Mouse (Mus musculus) layer of hippocampus, adult 8-10 months (tissue): ENCODE measurements around the gene Phrf1. TPM values are rescaled to one million over a fixed set of nuclear protein-coding genes. Genes with fewer than 3 reads are reported as not detected.
"Not testable (repeated sequence)": the region's sequence is repeated elsewhere in the genome, so short reads cannot be mapped to it uniquely, and the experiment has no call there.

ENCODE experiments used
- DNase-seq, 2 experiments: peaks; one replicate each; pipeline ENCODE4 v3.0.0; 2022; ENCODE audit warnings: low spot score in 2 of 2
- total RNA-seq, 4 experiments: library from RNA; stranded (reverse); gene quantifications; 2 replicates each; pipeline ENCODE4 v1.2.4; 2022

Phrf1 gene
- total RNA-seq, 4 experiments from 2014 or later, result 68.4 to 95.2 (median 79.3) TPM

- DNase-seq, result not testable (repeated sequence)
Measured at GRCm38 (mm10) chr7:141250486-141250885, 21.9 kb downstream of the Phrf1 start.

DNA sequence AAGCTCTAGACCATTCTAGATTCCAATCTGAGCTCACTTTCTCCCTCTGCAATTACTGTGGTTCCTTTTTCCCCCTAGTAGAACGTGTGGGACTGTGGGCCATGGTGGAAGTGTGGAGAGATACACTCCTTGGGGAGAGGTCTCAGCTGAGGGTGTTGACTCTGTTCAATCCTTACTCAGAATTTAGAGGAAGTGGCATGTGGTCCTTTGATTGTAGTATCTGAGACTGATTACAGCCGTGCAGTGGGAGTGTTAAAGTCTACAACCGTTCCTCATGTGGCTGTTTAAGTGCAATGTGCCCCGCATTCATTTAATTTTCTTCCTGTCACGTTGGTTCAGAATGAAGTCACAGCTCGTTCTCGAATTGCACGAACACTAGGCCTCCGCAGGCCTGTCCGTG lies 27.6 kb downstream of the Phrf1 start:
- no peak for DNase-seq

- DNase-seq, result no peak
Measured at GRCm38 (mm10) chr7:141261480-141261879, 32.9 kb downstream of the Phrf1 start.

GRCm38 (mm10) chr7:141263640-141264039 lies 35.1 kb downstream of the Phrf1 start:
- no peak for DNase-seq

DNA sequence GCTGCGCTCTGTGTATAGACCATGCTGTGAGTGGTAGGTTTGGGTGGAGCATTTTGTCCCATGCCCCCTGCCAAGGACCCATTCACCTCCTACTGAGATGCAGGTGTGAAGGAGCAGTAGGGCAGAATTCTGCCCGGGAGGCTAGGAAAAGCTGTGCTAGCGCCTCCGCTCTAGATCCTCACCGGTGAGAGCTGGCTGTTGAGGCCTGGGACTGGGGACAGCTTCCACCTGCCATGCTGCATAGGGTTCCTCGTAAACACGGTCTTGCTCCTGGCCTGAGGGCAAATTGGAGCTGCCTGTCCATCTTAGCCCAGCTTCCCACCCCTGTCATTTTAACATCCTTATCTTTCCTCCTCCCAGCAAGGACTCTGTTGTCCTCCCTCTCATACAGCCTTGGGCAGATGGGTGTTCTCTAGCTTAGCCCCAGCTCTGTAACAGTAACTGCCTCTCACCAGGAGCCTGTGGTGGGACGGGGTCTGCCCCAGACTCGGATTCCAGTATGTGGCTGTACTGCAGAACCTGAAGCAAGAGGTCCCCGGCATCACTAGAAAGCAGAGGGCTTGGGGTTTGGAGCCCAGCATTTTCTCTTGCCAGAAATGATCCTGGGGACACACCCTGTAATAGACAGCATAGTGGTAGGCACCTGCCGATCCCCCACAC lies 35.6 kb downstream of the Phrf1 start:
- no peak for DNase-seq

DNA sequence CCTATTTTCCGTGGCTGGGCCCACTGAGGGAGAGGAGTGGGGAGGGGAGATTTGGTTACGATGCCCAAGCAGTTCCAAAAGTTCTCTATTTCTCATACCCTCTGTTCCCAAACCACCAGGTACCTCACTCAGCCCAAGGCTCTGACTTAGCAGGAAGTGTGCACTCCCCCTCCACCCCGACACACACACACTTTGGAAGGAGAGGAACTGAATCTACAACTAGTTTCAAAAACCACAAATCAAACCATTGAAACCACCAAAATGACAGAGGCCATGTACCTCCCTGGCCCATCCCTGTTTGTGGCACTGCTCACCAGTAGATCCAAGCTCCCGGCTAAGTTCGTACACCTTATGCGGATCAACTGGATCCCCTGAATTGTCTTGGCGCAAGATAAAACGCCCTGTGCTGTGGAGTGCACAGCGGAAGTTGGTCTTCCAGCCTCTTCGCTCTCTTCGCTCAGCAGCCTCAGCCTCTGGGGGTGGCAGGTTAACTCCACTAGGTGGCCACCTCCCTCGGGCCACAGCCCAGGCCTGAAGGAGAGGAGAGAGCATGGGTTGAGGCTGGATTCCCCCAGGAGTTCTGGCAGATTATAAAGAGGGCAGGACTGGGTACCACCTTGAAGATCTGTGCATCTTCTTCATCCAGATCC lies 36.3 kb downstream of the Phrf1 start:
- no peak for DNase-seq

GRCm38 (mm10) chr7:141265411-141265738 lies 36.8 kb downstream of the Phrf1 start:
- no peak for DNase-seq

GRCm38 (mm10) chr7:141265739-141266561 lies 37.4 kb downstream of the Phrf1 start, which contains the start of gene Irf7:
Irf7 (minus strand) TSS chr7:141266481.
- DNase-seq, result no peak

- no peak for DNase-seq
Measured at GRCm38 (mm10) chr7:141268466-141269272, 40.1 kb downstream of the Phrf1 start.

DNA sequence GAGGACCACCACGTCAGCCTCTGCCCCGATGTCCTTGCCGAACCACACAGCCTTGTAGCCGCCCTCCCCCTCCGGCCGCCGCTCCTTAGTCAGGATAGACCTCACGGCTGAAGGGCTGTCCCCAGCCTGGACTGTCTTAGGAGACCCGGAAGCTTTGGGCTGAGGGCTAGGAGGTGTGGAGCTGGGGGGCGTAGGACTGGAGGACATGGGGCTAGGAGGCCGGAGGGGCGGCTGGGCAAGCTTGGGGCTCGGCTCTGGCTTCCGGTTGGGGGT lies 40.6 kb downstream of the Phrf1 start:
- DNase-seq, result no peak

DNA sequence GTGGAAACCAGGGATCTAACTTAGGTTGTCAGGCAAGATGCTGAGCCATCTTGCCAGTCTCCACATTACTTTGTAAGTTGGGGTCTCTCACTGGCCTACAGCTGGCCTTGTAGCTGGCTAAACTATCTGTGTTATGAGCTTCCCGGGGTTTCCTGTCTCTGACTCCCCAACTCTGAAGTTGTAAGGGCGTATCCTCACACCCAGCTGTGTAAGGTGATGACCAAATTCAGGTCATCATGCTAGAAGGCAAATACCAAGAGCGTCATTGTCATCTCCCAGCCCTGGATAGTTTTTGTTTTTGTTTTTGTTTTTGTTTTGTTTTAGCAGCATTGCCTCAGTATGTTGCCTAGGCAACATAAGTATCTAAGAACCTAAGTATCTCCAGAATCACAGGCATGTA lies 42.0 kb downstream of the Phrf1 start:
- no peak for DNase-seq

GRCm38 (mm10) chr7:141275356-141275755 lies 46.8 kb downstream of the Phrf1 start:
- DNase-seq, result no peak

DNA sequence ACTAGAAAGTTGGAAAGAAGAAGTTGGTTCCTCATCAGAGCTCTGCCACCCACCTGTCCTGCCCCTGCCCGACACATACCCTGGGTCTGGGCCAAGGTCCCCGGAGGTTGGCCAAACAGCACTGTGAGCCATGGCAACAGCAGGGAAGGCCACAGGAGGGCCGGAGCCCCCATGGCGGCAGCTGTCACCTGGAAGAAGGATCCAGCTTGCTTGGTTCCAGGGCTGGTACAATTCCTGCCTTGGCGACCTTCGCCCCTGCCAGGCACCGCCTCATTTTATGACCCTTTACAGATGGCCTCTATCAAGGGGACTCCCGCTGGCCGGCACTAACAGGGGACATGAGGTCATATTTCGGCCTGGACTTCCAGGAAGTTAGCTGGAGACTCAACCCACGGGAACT lies 48.0 kb downstream of the Phrf1 start, which contains the start of gene Cdhr5:
Gene Cdhr5, minus strand, starts transcription at position 241 of the 400 bp plus-strand sequence.
- no peak for DNase-seq

- no peak for DNase-seq
Measured at GRCm38 (mm10) chr7:141277701-141278678, 49.4 kb downstream of the Phrf1 start.

DNA sequence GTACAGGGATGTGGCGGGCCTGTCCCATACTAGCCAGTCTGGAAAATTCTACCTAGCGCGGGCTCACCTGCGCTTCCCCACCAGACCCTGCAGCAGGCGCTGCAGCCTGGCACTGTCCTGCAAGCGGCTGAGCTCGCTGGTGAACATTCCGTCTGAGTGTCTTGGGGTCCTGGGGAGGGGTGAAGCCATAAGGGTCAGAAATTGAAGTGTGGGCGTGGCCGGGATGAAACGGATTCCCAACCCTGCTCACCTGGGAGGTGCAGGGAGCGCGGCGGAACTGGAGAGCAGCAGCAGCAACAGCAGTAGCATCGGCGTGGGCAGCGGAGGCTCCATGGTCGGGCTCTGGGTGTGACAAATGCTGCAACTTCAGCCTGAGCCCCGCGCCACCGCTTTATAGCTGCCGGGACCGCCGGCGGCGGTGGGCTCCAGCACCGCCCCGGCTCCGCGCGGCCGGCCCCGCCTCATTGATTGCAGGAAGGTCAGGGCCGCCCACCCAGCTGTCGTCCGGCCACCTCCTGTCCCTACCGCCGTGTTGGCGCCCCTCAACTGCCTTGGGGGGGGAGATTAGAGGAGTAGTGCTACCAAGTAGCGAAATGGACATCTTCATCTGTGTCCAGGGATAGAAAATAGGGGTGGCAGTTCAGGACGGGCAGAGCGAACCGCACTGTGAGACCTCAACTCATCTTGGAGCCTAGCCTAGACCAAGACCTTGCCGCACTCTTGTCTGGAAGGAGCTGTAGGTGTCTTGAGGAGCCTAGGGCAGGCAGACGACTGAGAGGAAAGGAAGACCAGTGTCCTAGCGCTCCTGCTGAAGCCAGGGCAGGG lies 50.4 kb downstream of the Phrf1 start, which contains the start of gene Sct:
Gene Sct, minus strand, starts transcription at position 368 of the 825 bp plus-strand sequence.
- DNase-seq, result no peak

DNA sequence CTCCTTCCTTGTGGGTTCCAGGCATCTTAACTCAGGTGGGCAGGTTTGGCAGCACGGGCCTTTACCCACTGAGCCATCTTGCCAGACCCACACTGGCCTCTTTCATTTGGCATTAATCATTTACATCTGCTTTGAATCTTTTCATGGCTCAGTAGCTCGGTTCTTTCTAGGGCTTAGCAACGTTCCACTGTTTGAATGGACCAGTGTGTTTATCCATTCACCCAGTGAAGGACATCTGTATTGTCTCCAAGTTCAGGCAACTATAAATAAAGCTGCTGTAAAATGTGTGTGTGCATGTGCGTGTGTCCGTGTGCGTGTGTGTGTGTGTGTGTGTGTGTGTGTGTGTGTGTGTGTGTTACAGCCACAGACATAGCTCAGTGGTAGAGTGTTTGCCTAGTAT lies 52.9 kb downstream of the Phrf1 start:
- no peak for DNase-seq

- no peak for DNase-seq
Measured at GRCm38 (mm10) chr7:141282756-141283155, 54.2 kb downstream of the Phrf1 start.

DNA sequence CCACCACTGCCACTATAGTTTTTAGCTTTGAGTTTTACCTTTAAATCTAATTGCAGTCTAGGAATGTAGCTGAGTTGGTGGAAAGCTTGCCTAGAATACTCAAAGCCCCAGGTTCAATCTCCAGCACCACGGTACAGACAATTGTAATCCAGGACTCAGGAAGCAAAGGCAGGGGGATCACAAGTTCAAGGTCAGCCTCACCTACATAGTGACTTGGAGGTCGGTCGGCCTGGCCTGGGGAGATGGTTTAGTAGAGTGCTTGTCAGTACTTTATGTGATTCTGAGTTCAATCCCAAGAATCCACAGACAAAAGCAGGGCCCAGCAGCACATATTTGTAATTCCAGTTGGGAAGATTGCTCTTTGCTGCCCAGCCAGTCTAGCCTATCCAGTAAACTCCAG lies 59.5 kb downstream of the Phrf1 start:
- DNase-seq, result no peak

DNA sequence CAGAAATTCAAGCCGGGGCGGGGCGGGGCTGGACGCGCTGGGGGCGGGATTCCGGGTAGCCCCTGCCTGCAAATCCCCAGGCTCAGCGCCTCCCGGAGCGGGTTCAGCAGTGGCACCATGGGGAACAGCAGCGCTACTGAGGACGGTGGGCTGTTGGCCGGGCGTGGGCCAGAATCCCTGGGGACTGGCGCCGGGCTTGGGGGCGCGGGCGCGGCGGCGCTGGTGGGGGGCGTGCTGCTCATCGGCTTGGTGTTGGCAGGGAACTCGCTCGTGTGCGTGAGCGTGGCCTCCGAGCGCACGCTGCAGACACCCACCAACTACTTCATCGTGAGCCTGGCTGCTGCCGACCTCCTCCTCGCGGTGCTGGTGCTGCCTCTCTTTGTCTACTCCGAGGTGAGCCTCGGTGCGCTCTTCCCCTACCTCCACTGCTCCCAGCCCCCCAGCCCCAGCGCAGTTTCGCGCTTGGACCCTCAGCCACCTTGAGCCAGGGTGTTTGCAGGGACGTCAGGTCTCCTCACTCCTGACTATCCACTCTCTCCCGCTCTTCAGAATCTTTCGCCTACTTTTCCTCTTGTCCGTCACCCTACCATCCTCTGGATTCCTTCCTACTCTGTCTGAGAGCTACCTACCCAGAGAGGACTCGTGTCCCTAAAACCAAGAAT lies 63.5 kb downstream of the Phrf1 start, which contains the start of gene Drd4:
Gene Drd4, plus strand, starts transcription at position 86 of the 662 bp plus-strand sequence.
- DNase-seq, result no peak
